Mouse (Mus musculus): ENCODE data around the gene Myl4.
"Not testable (repeated sequence)": the region's sequence is repeated elsewhere in the genome, so short reads cannot be mapped to it uniquely, and the experiment has no call there.

Gene Myl4

DNA sequence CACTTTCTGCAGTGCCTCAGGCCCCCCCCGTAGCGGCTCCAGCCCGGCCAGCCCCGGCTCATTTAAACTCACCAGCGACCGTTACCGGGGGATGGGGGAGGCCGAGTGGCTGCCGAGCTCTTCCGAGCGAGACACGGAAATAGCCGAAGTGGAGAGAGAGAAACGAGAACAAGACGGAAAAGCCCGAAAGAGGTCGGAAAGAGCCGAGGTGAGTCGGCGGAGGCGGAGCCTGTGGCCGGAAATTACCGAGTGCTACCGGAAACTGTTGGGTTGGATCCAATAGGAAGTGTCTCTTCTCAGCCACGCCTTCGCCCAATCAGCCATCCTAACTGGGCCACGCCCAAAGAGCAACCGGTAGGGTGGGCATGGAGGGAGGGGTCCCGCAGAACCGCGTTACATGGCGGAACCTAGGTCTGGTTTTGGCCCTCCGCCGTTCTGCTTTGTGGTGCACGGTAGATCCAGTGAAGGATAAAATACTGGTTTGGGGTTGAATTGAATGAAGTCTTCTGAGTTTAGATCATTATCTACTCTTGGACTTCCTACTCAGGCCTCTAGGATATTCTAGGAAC, at the start of gene Myl4, which contains the start of gene Cdc27:
TSS of gene Myl4 (plus strand) at position 258 of the 569 bp plus-strand sequence.
TSS of gene Cdc27 (minus strand) at position 215 of the 569 bp plus-strand sequence.
- peak; percentile 93 for DNase-seq (ENCODE audit: low read depth, low spot score)

GRCm38 (mm10) chr11:104508455-104508854, 42.0 kb upstream of the Myl4 start:
- DNase-seq (ENCODE audit: low read depth, low spot score), result no peak

DNA sequence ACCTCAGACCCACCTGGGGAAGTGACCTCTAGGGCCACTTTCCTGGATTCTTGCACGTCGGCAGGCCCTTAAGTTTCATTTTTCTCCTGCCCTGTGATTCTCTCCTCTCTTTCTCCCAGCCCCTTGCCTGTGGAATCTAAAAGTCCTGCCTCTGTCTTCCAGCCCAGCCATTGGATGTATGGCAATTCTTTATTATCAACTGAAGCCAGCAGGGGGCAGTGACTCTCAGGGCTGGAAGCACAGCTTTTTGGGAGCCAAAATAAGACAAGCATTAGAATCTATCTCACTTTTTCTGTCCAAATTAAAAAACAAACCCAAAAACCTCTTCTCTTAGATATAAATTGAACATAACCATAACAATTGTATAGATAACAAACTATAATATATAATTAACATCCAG, 39.9 kb upstream of the Myl4 start:
- no peak for DNase-seq (ENCODE audit: low read depth, low spot score)

- no peak for DNase-seq (ENCODE audit: low read depth, low spot score)
Observed at GRCm38 (mm10) chr11:104512436-104512835, 38.0 kb upstream of the Myl4 start.

GRCm38 (mm10) chr11:104525935-104526334, 24.5 kb upstream of the Myl4 start:
- DNase-seq (ENCODE audit: low read depth, low spot score), result no peak

GRCm38 (mm10) chr11:104536843-104537242, 13.6 kb upstream of the Myl4 start:
- no peak for DNase-seq (ENCODE audit: low read depth, low spot score)

GRCm38 (mm10) chr11:104537945-104538555, 12.4 kb upstream of the Myl4 start:
- DNase-seq (ENCODE audit: low read depth, low spot score), result no peak

DNA sequence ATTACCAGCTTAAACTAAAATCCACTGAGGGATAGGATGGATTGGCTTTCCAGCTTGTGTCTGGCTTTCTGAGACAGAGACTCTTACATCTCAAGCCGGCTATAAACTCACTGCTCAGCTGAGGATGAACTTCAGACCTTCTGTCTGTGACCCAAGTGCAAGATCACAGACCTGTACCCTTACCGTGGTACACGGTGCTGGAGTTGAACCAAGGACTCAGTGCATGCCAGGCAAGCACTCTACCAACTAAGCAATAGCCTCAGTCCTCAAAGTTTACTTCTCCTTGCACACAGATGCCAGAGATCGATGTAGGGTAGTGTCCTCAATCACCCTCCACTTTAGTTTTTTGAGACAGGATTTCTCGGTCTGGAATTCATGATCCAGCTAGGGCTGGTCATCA, 10.7 kb upstream of the Myl4 start:
- no peak for DNase-seq (ENCODE audit: low read depth, low spot score)

GRCm38 (mm10) chr11:104543337-104543736, 7.1 kb upstream of the Myl4 start:
- not testable (repeated sequence) for DNase-seq (ENCODE audit: low read depth, low spot score)

DNA sequence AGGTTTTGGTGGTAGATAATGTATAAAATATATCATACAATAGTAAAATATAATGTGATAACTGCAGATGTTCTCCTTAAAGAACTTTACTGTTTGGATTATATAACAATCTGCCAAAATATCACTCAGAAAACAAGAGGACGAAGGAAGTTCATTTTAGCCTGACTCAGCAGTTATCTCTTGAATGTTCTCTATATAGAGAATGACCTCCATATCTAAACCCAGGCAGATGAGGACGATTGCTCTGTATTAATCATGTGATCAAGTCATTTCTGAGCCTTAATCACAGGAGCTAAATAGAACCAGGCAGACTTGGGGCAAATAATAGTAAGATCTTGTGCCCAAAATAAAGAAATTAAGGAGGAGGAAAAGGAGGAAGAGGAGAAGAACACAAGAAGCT, 6.0 kb upstream of the Myl4 start:
- no peak for DNase-seq (ENCODE audit: low read depth, low spot score)

- DNase-seq (ENCODE audit: low read depth, low spot score), result no peak
Observed at GRCm38 (mm10) chr11:104547502-104547901, 3.0 kb upstream of the Myl4 start.

- peak; percentile 28 for DNase-seq (ENCODE audit: low read depth, low spot score)
Observed at GRCm38 (mm10) chr11:104549438-104550405, 741 bp upstream of the Myl4 start.

GRCm38 (mm10) chr11:104558065-104558464, 7.6 kb downstream of the Myl4 start:
- no peak for DNase-seq (ENCODE audit: low read depth, low spot score)

DNA sequence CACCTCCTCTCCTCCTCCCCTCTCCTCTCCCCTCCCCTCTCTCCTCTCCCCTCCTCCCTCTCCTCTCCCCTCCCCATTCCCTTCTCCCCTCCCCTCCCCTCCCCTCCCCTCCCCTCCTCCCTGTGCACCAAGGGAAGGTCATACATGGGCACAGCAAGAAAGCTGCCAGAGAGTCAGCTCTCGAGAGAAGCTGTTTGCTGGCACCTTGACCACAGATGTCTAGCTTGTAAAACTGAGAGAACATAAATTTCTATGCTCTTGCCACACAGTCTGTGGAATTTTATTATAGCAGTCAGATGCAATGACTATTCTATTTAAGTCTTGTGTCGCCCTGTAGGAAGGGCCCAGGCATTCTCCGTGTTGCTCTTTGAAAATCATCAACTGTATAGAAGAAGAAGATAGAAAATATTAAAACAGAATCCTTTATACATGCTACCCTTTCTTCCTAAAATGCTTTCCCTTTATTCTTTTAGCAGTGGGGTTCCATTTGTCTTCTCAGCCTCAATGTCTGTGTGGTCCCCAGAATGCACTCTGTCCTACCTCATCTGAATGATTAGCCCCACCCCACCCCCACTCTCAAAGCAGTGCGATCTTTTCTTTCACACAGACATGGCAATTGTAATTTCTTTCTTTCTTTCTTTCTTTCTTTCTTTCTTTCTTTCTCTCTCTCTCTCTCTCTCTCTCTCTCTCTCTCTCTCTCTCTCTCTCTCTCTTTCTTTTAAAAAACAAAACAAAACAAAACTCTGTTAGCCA, 8.4 kb downstream of the Myl4 start:
- no peak for DNase-seq (ENCODE audit: low read depth, low spot score)

DNA sequence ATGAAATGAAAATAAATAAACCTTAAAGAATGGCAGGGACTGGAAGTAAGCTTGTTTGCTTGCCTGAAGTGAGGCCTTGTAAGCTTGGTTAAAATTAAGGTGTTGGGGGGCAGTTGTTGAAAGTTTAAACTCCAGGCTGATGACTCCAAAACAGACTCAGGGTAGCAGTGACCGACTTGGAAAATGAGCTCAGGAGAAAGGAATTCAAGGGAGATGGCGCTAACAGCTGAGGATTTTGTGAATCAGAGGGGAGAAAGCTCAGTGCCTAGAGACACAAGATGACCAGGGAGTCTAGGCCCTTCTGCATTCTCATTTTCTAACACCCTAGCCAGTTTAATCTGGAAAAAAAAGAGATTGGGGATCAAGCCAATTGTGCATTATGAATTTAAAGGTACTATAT, 10.5 kb downstream of the Myl4 start:
- no peak for DNase-seq (ENCODE audit: low read depth, low spot score)

GRCm38 (mm10) chr11:104563496-104563895, 13.0 kb downstream of the Myl4 start:
- no peak for DNase-seq (ENCODE audit: low read depth, low spot score)

DNA sequence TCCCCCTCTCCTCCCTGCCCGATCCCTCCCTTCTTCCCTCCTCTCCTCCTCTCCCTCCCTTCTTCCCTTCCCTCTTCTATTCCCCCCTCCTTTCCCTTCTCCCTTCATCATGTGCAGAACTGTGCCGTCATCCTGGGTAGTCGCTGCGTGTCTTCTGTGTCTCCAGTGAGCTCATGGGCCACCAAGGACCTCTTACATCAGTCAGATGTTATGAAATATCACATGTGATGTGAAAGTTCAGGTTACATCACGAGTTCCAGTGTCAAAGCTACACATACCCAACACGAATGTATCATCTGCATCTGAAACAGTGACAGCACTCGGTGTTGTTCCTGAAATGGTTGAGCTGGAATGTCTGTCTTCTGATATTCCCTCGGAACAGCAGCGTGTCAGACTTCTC, 14.7 kb downstream of the Myl4 start:
- no peak for DNase-seq (ENCODE audit: low read depth, low spot score)

- no peak for DNase-seq (ENCODE audit: low read depth, low spot score)
Observed at GRCm38 (mm10) chr11:104566097-104566496, 15.6 kb downstream of the Myl4 start.

DNA sequence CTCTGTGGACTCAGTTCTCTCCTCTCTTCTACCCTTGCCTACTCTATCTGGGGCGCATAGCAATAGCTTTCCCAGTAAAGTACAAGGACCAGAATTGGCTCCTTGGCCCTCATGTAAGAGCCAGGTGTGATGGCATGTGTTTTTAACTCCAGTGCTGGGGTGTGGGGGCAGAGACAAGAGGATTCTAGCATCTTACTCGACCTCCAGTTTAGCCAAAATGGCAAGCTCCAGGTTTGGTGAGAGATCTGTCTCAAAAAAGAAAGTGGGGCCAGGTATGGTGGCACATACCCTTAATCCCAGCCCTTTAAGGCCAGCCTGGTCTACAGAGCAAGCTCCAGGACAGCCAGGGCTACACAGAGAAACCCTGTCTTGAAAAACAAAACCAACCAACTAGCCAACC, 16.3 kb downstream of the Myl4 start:
- no peak for DNase-seq (ENCODE audit: low read depth, low spot score)

- no peak for DNase-seq (ENCODE audit: low read depth, low spot score)
Observed at GRCm38 (mm10) chr11:104567736-104568135, 17.3 kb downstream of the Myl4 start.

DNA sequence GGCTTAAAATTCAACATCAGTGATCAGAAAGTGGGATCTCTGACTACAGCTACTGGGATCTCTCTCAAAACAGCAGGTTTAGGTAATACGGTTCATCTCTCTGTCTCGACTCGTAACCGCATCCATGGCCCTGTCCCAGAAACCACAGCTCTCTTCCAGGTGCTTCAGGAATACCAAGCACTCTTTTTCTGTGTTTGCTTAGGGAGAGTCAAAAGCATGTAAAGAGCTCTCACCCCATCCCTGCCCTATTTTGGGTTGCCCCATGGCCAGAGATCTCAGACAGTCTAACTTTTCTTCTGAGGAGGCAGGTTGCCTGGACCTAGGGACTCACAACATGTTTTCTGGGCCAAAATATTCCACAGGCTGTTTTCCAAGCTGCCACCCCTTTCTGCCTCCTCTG, 17.9 kb downstream of the Myl4 start:
- DNase-seq (ENCODE audit: low read depth, low spot score), result no peak

DNA sequence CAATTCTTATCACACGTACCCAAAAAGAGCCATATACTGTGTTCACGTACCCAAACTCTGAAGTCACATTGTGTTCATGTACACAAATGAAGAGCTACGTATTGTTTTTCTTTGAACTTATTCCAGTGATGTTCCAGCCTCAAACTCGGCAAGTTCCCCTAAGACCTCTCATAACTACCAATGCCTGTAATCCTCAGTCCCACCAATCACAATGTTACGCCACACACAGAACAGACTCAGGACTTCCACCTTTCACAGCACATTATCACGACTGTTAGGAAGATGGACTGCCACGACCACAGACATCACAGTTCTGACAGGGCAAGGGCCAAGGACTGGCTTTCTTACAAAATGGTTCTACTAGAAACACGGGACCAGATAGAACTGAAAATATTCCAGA, 20.1 kb downstream of the Myl4 start:
- DNase-seq (ENCODE audit: low read depth, low spot score), result not testable (repeated sequence)
